Mouse (Mus musculus) limb, embryonic 14.5 days (tissue): ENCODE data around the gene Zmiz1. TPM values are rescaled to one million over a fixed set of nuclear protein-coding genes. Genes with fewer than 3 reads are reported as not detected.
A peak's percentile ranks its signal among the peaks of the same experiment; 100 is the strongest.

Experiments used
- ATAC-seq: fragments of 200-750 bp; cut with Nextera tagmentation; 2 replicates; pipeline ENCODE4 v1.8.0; 2017; ENCODE audit warnings: low read depth, moderate number of reproducible peaks, moderate TSS enrichment; ENCODE audit not compliant: low FRiP score
- DNase-seq: peaks from one replicate; pipeline ENCODE4 v3.0.0-alpha.2; 2015; ENCODE audit warnings: low spot score
- H3K27ac ChIP-seq: fragments of 300-500 bp; sonication (generic); replicated peaks from 2 replicates; pipeline ENCODE4 v1.5.1; 2014; ENCODE audit warnings: low read depth, mild to moderate bottlenecking, low read length, moderate library complexity, mixed read lengths
- H3K27me3 ChIP-seq: fragments of 300-500 bp; sonication (generic); 2 replicates; pipeline ENCODE4 v1.6.1; 2014; ENCODE audit warnings: low read length, mixed read lengths; ENCODE audit not compliant: control insufficient read depth, insufficient read depth
- H3K36me3 ChIP-seq: fragments of 300-500 bp; sonication (generic); 2 replicates; pipeline ENCODE4 v1.6.1; 2014; ENCODE audit warnings: mild to moderate bottlenecking, low read length, moderate library complexity, mixed read lengths; ENCODE audit not compliant: control insufficient read depth, insufficient read depth
- H3K4me1 ChIP-seq: fragments of 300-500 bp; sonication (generic); 2 replicates; pipeline ENCODE4 v1.6.1; 2014; ENCODE audit warnings: antibody characterized with exemption, low read length, mixed read lengths; ENCODE audit not compliant: control insufficient read depth, insufficient read depth
- H3K4me2 ChIP-seq: fragments of 300-500 bp; sonication (generic); replicated peaks from 2 replicates; pipeline ENCODE4 v1.6.1; 2014; ENCODE audit warnings: low read depth, mild to moderate bottlenecking, low read length, moderate library complexity; ENCODE audit not compliant: severe bottlenecking
- H3K4me3 ChIP-seq: fragments of 300-500 bp; sonication (generic); replicated peaks from 2 replicates; pipeline ENCODE4 v1.5.1; 2014; ENCODE audit warnings: low read length
- H3K9ac ChIP-seq: fragments of 300-500 bp; sonication (generic); 2 replicates; pipeline ENCODE4 v1.6.1; 2014; ENCODE audit warnings: mild to moderate bottlenecking, low read depth, low read length, moderate library complexity; ENCODE audit not compliant: severe bottlenecking
- H3K9me3 ChIP-seq: fragments of 300-500 bp; sonication (generic); 2 replicates; pipeline ENCODE4 v1.6.1; 2016; ENCODE audit warnings: low read length; ENCODE audit not compliant: control insufficient read depth
- POLR2A ChIP-seq: fragments of 200-500 bp; IDR thresholded peaks from 2 replicates; pipeline ENCODE4 v1.8.0; 2012; ENCODE audit warnings: inconsistent platforms, mild to moderate bottlenecking, moderate library complexity, borderline replicate concordance; ENCODE audit not compliant: insufficient read depth, insufficient read length; ENCODE audit errors: extremely low read depth
- WGBS: fragments of 180-500 bp; shearing (Covaris S2); extraction: QIAGEN DNeasy Blood & Tissue Kit; methylation state at CpG from one replicate; pipeline ENCODE4 v1.1.7; 2014; 5-methylcytosine and 5-hydroxymethylcytosine counted together
- polyA plus RNA-seq, 2 experiments: library from polyadenylated mRNA; depleted of rRNA in 1 of 2; stranded (reverse) in 1 of 2; unstranded in 1 of 2; fragments of >200 nt; fragmentation: Nextera tagmentation in 1 of 2; extraction: Ambion mirVana in 1 of 2; gene quantifications; 2 replicates each; pipeline versions ENCODE4 v1.2.1 to v1.2.3; 2012 to 2014

The Zmiz1 gene
- polyA plus RNA-seq, 2 experiments, result 61.8 to 81.2 TPM

GRCm38 (mm10) chr14:25420001-25420690, 38.8 kb upstream of the Zmiz1 start:
- Histone ChIP-seq H3K4me1 (peaks cover 17% of the 10 kb centered on the region), H3K36me3 (no peaks in the 10 kb centered on the region), H3K27me3 (no peaks in the 10 kb centered on the region), H3K27ac (no peak overlapping the region), H3K9me3 (no peaks in the 10 kb centered on the region), H3K4me3 (no peak overlapping the region), H3K9ac (no peak overlapping the region), H3K4me2 (no peak overlapping the region)
- DNase-seq (no peak), ATAC-seq (no peak)
- no peak for TF ChIP-seq POLR2A
- WGBS, result 63% methylated on average over 7 of the region's 7 CpGs

GRCm38 (mm10) chr14:25420987-25421386, 38.0 kb upstream of the Zmiz1 start:
- H3K27me3 ChIP-seq, result no peaks in the 10 kb centered on the region
- ATAC-seq (no peak), DNase-seq (no peak)
- peaks cover 17% of the 10 kb centered on the region for H3K4me1 ChIP-seq
- no peak overlapping the region for H3K9ac ChIP-seq
- H3K27ac ChIP-seq, result no peak overlapping the region
- WGBS, result 100% methylated on average over 1 of the region's 1 CpGs
- no peak overlapping the region for H3K4me3 ChIP-seq
- H3K9me3 ChIP-seq, result no peaks in the 10 kb centered on the region
- H3K4me2 ChIP-seq, result no peak overlapping the region
- TF ChIP-seq POLR2A, result no peak
- H3K36me3 ChIP-seq, result no peaks in the 10 kb centered on the region

DNA sequence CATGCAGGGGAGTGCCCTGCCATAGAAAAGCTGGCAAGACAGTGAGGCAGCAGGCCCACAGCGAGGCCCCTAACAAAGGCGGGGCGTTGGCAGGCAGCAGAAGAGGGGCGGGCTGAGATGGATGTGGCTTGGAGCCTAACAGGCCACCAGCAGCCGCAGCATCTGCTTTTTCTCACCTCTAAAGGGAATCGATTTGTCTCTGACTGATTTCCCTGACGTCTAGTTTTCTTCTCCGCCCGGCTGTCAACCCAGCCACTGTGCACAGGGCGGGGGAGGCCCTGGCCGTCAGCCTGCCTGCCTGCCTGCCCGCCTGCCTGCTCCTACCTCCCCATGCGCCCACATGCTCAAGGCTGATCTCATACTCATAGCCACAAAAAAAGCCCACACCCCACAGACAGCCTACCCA, 37.4 kb upstream of the Zmiz1 start:
- DNase-seq, result peak; percentile 49
- peak; percentile 44; the same call in 1 of the 2 replicates for ATAC-seq
- no peak for TF ChIP-seq POLR2A
- H3K4me1 ChIP-seq, result peaks cover 17% of the 10 kb centered on the region
- no peak overlapping the region for H3K27ac ChIP-seq
- no peaks in the 10 kb centered on the region for H3K9me3 ChIP-seq
- no peaks in the 10 kb centered on the region for H3K27me3 ChIP-seq
- no peak overlapping the region for H3K4me2 ChIP-seq
- no peak overlapping the region for H3K4me3 ChIP-seq
- no peaks in the 10 kb centered on the region for H3K36me3 ChIP-seq
- H3K9ac ChIP-seq, result no peak overlapping the region
- 26% methylated on average over 13 of the region's 13 CpGs for WGBS

GRCm38 (mm10) chr14:25422946-25423345, 36.0 kb upstream of the Zmiz1 start:
- no peak overlapping the region for H3K9ac ChIP-seq
- WGBS, result 73% methylated on average over 1 of the region's 1 CpGs
- no peaks in the 10 kb centered on the region for H3K36me3 ChIP-seq
- no peaks in the 10 kb centered on the region for H3K9me3 ChIP-seq
- no peak overlapping the region for H3K4me3 ChIP-seq
- no peaks in the 10 kb centered on the region for H3K27me3 ChIP-seq
- no peak overlapping the region for H3K27ac ChIP-seq
- ATAC-seq (no peak), DNase-seq (no peak)
- H3K4me2 ChIP-seq, result no peak overlapping the region
- peaks cover 17% of the 10 kb centered on the region for H3K4me1 ChIP-seq
- no peak for TF ChIP-seq POLR2A

- Histone ChIP-seq H3K4me2 (no peak overlapping the region), H3K4me3 (no peak overlapping the region), H3K9ac (no peak overlapping the region), H3K27ac (no peak overlapping the region), H3K27me3 (no peaks in the 10 kb centered on the region), H3K4me1 (peaks cover 17% of the 10 kb centered on the region), H3K9me3 (no peaks in the 10 kb centered on the region), H3K36me3 (no peaks in the 10 kb centered on the region)
- TF ChIP-seq POLR2A, result no peak
- WGBS, result 37% methylated on average over 7 of the region's 7 CpGs
- ATAC-seq (no peak), DNase-seq (no peak)
Observed at GRCm38 (mm10) chr14:25423721-25424443, 35.1 kb upstream of the Zmiz1 start.
